Mouse (Mus musculus) MEL (cell line): ENCODE results near the gene Timmdc1. TPM values are rescaled to one million over a fixed set of nuclear protein-coding genes. Genes with fewer than 3 reads are reported as not detected.

ENCODE experiments used
- DNase-seq: peaks from one replicate; pipeline ENCODE4 v3.0.0; 2011; ENCODE audit warnings: low read depth, low spot score
- H3K27ac ChIP-seq: 2 replicates; pipeline ENCODE4 v1.5.1; 2012; ENCODE audit warnings: low read depth, mild to moderate bottlenecking, control low read depth, low read length, moderate library complexity; ENCODE audit not compliant: control insufficient read depth
- H3K27me3 ChIP-seq, 2 experiments: fragments of 150-350 bp in 1 of 2; sonication (generic) in 1 of 2; 2 replicates each; pipeline ENCODE4 v1.6.1; 2012; ENCODE audit warnings: low read length in 2 of 2, mild to moderate bottlenecking in 2 of 2, improper control_type of control experiment in 1 of 2, moderate library complexity in 1 of 2; ENCODE audit not compliant: insufficient read depth in 2 of 2, control insufficient read depth in 1 of 2
- H3K36me3 ChIP-seq, 2 experiments: 2 replicates each; pipeline ENCODE4 v1.6.1; 2012 to 2014; ENCODE audit warnings: low read length in 2 of 2, improper control_type of control experiment in 1 of 2, inconsistent platforms in 1 of 2, mild to moderate bottlenecking in 1 of 2; ENCODE audit not compliant: insufficient read depth in 2 of 2, control insufficient read depth in 1 of 2
- H3K4me1 ChIP-seq, 2 experiments: fragments of 150-350 bp in 1 of 2; sonication (generic) in 1 of 2; 2 replicates each; pipeline ENCODE4 v1.6.1; 2012; ENCODE audit warnings: low read length in 2 of 2, improper control_type of control experiment in 1 of 2, mild to moderate bottlenecking in 1 of 2; ENCODE audit not compliant: insufficient read depth in 2 of 2, control insufficient read depth in 1 of 2
- H3K4me3 ChIP-seq, 2 experiments: fragments of 150-350 bp in 1 of 2; sonication (generic) in 1 of 2; 2 replicates each; pipeline ENCODE4 v1.5.1; 2012; ENCODE audit warnings: low read depth in 2 of 2, low read length in 2 of 2, mild to moderate bottlenecking in 2 of 2, moderate library complexity in 2 of 2, control low read depth in 1 of 2, improper control_type of control experiment in 1 of 2; ENCODE audit not compliant: control insufficient read depth in 1 of 2, insufficient read depth in 1 of 2
- H3K79me2 ChIP-seq: 2 replicates; pipeline ENCODE4 v1.6.1; 2012; ENCODE audit warnings: mild to moderate bottlenecking, low read length, moderate library complexity; ENCODE audit not compliant: control insufficient read depth, poor library complexity, insufficient read depth
- H3K9ac ChIP-seq: 2 replicates; pipeline ENCODE4 v1.6.1; 2012; ENCODE audit warnings: low read depth, mild to moderate bottlenecking, control low read depth, low read length, moderate library complexity; ENCODE audit not compliant: control insufficient read depth, poor library complexity, severe bottlenecking
- H3K9me3 ChIP-seq: fragments of 150-350 bp; sonication (generic); replicated peaks from 2 replicates; pipeline ENCODE4 v1.6.1; 2012; ENCODE audit warnings: mild to moderate bottlenecking, low read length, improper control_type of control experiment, moderate library complexity; ENCODE audit not compliant: insufficient read depth
- BHLHE40 ChIP-seq: IDR thresholded peaks from 2 replicates; pipeline ENCODE4 v1.6.1; 2012; ENCODE audit warnings: low read depth, mild to moderate bottlenecking, inconsistent platforms, low read length, improper control_type of control experiment, borderline replicate concordance
- CHD2 ChIP-seq: IDR thresholded peaks from 2 replicates; pipeline ENCODE4 v1.6.1; 2011; ENCODE audit warnings: low read length, improper control_type of control experiment
- CTCF ChIP-seq, 3 experiments: IDR thresholded peaks in 2 of 3; conservative IDR thresholded peaks in 1 of 3; 2 replicates each; pipeline ENCODE4 v1.5.1; 2011 to 2012; ENCODE audit warnings: low read length in 3 of 3, low read depth in 2 of 3, mild to moderate bottlenecking in 2 of 3, improper control_type of control experiment in 1 of 3, inconsistent platforms in 1 of 3, mixed read lengths in 1 of 3, moderate library complexity in 1 of 3; ENCODE audit not compliant: control insufficient read depth in 1 of 3, insufficient read depth in 1 of 3, poor library complexity in 1 of 3, severe bottlenecking in 1 of 3
- EP300 ChIP-seq, 2 experiments: IDR thresholded peaks; 2 replicates each; pipeline ENCODE4 v1.6.1; 2011; ENCODE audit warnings: improper control_type of control experiment in 2 of 2, low read length in 2 of 2, low read depth in 1 of 2, mild to moderate bottlenecking in 1 of 2
- ETS1 ChIP-seq: IDR thresholded peaks from 2 replicates; pipeline ENCODE4 v1.6.1; 2012; ENCODE audit warnings: low read depth, mild to moderate bottlenecking, inconsistent platforms, low read length, improper control_type of control experiment, moderate library complexity
- GABPA ChIP-seq: IDR thresholded peaks from 2 replicates; pipeline ENCODE4 v1.6.1; 2012; ENCODE audit warnings: low read depth, mild to moderate bottlenecking, inconsistent platforms, low read length, improper control_type of control experiment, moderate library complexity
- GATA1 ChIP-seq: IDR thresholded peaks from 2 replicates; pipeline ENCODE4 v1.6.1; 2011; ENCODE audit warnings: low read depth, low read length, improper control_type of control experiment
- HCFC1 ChIP-seq: IDR thresholded peaks from 2 replicates; pipeline ENCODE4 v1.6.1; 2012; ENCODE audit warnings: low read depth, mild to moderate bottlenecking, inconsistent platforms, low read length, improper control_type of control experiment, moderate library complexity
- MAFK ChIP-seq: IDR thresholded peaks from 2 replicates; pipeline ENCODE4 v1.6.1; 2011; ENCODE audit warnings: low read depth, mild to moderate bottlenecking, low read length, improper control_type of control experiment, borderline replicate concordance
- MAX ChIP-seq: IDR thresholded peaks from 2 replicates; pipeline ENCODE4 v1.6.1; 2011; ENCODE audit warnings: low read length, improper control_type of control experiment
- MAZ ChIP-seq: IDR thresholded peaks from 2 replicates; pipeline ENCODE4 v1.6.1; 2012; ENCODE audit warnings: low read depth, mild to moderate bottlenecking, inconsistent platforms, low read length, improper control_type of control experiment
- MEF2A ChIP-seq: IDR thresholded peaks from 2 replicates; pipeline ENCODE4 v1.6.1; 2014; ENCODE audit warnings: low read depth, mild to moderate bottlenecking, inconsistent platforms, low read length, improper control_type of control experiment; ENCODE audit not compliant: poor library complexity, insufficient replicate concordance, severe bottlenecking; ENCODE audit errors: extremely low read depth
- MXI1 ChIP-seq: IDR thresholded peaks from 2 replicates; pipeline ENCODE4 v1.6.1; 2011; ENCODE audit warnings: mild to moderate bottlenecking, low read depth, low read length, improper control_type of control experiment
- MYB ChIP-seq: IDR thresholded peaks from 2 replicates; pipeline ENCODE4 v1.6.1; 2011; ENCODE audit warnings: mild to moderate bottlenecking, low read depth, low read length, improper control_type of control experiment
- MYC ChIP-seq: IDR thresholded peaks from 2 replicates; pipeline ENCODE4 v1.6.1; 2011; ENCODE audit warnings: low read depth, mild to moderate bottlenecking, low read length, improper control_type of control experiment, moderate library complexity
- NELFE ChIP-seq: IDR thresholded peaks from 2 replicates; pipeline ENCODE4 v1.6.1; 2011; ENCODE audit warnings: low read depth, low read length, improper control_type of control experiment
- NRF1 ChIP-seq: IDR thresholded peaks from 2 replicates; pipeline ENCODE4 v1.6.1; 2014; ENCODE audit warnings: low read depth, mild to moderate bottlenecking, inconsistent platforms, low read length, improper control_type of control experiment, moderate library complexity; ENCODE audit not compliant: poor library complexity, insufficient read depth, severe bottlenecking
- POLR2A ChIP-seq, 2 experiments: IDR thresholded peaks; 2 replicates each; pipeline ENCODE4 v1.6.1; 2011 to 2012; ENCODE audit warnings: low read length in 2 of 2, mild to moderate bottlenecking in 2 of 2, control low read depth in 1 of 2, improper control_type of control experiment in 1 of 2, low read depth in 1 of 2, moderate library complexity in 1 of 2; ENCODE audit not compliant: control insufficient read depth in 1 of 2, insufficient read depth in 1 of 2, poor library complexity in 1 of 2
- POLR2AphosphoS2 ChIP-seq: IDR thresholded peaks from 2 replicates; pipeline ENCODE4 v1.6.1; 2011; ENCODE audit warnings: low read length, improper control_type of control experiment
- RAD21 ChIP-seq: IDR thresholded peaks from 2 replicates; pipeline ENCODE4 v1.6.1; 2011; ENCODE audit warnings: mild to moderate bottlenecking, low read depth, low read length, improper control_type of control experiment
- RCOR1 ChIP-seq: IDR thresholded peaks from 2 replicates; pipeline ENCODE4 v1.6.1; 2012; ENCODE audit warnings: low read depth, mild to moderate bottlenecking, inconsistent platforms, low read length, improper control_type of control experiment
- TAL1 ChIP-seq: IDR thresholded peaks from 2 replicates; pipeline ENCODE4 v1.6.1; 2012; ENCODE audit warnings: mild to moderate bottlenecking, inconsistent platforms, low read length, moderate library complexity, mixed read lengths
- TBP ChIP-seq: IDR thresholded peaks from 2 replicates; pipeline ENCODE4 v1.8.0; 2011; ENCODE audit warnings: low read depth, low read length, improper control_type of control experiment
- TCF12 ChIP-seq: IDR thresholded peaks from 2 replicates; pipeline ENCODE4 v1.6.1; 2014; ENCODE audit warnings: low read depth, mild to moderate bottlenecking, inconsistent platforms, low read length, improper control_type of control experiment, moderate library complexity
- USF1 ChIP-seq: IDR thresholded peaks from 2 replicates; pipeline ENCODE4 v1.6.1; 2014; ENCODE audit warnings: low read depth, mild to moderate bottlenecking, inconsistent platforms, low read length, improper control_type of control experiment, moderate library complexity
- USF2 ChIP-seq, 2 experiments: IDR thresholded peaks; 2 replicates each; pipeline ENCODE4 v1.6.1; 2011 to 2012; ENCODE audit warnings: improper control_type of control experiment in 2 of 2, low read length in 2 of 2, borderline replicate concordance in 1 of 2, inconsistent platforms in 1 of 2, low read depth in 1 of 2, mild to moderate bottlenecking in 1 of 2; ENCODE audit not compliant: insufficient read depth in 1 of 2
- ZMIZ1 ChIP-seq: IDR thresholded peaks from 2 replicates; pipeline ENCODE4 v1.6.1; 2012; ENCODE audit warnings: low read depth, mild to moderate bottlenecking, inconsistent platforms, low read length, improper control_type of control experiment, moderate library complexity
- ZNF384 ChIP-seq: IDR thresholded peaks from 2 replicates; pipeline ENCODE4 v1.6.1; 2012; ENCODE audit warnings: low read depth, mild to moderate bottlenecking, inconsistent platforms, low read length, improper control_type of control experiment
- polyA plus RNA-seq, 2 experiments: library from polyadenylated mRNA; stranded (reverse) in 1 of 2; unstranded in 1 of 2; fragments of >175 nt in 1 of 2; fragments of >200 nt in 1 of 2; gene quantifications; 2 replicates each; pipeline versions ENCODE4 v1.2.1 to v1.2.4; 2012; ENCODE audit warnings: low replicate concordance in 2 of 2, low read depth in 1 of 2; ENCODE audit not compliant: insufficient read length in 2 of 2, insufficient read depth in 1 of 2, missing spikeins in 1 of 2
- total RNA-seq: library from RNA; depleted of rRNA; stranded (reverse); fragments of 300-350 nt; gene quantifications from 2 replicates; pipeline ENCODE4 v1.2.3, GENCODE M21; 2012

Timmdc1 gene
- total and polyA plus RNA-seq, 3 experiments = 38.0 to 40.4 TPM; not detected in 1

DNA sequence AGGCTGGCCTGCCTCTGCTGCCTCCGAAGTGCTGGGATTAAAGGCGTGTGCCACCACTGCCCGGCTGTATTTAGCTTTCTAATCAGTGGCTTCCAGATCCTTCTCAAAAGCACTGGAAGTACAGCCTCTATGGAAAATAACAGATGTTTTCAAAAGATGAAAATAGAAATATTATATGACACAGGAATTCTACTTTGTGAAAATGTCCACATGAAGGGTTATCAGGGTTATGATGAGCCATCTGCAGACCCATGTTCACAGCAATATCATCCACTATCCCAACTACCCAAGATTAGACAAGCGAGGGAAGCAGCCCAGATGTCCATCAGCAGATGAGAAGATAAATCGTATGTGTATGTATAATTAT lies 50.0 kb downstream of the Timmdc1 start:
- Histone ChIP-seq H3K27ac (no peak overlapping the region), H3K4me1 (peaks cover 11 to 33% of the 10 kb centered on the region in 2 experiments), H3K9ac (no peak overlapping the region)

DNA sequence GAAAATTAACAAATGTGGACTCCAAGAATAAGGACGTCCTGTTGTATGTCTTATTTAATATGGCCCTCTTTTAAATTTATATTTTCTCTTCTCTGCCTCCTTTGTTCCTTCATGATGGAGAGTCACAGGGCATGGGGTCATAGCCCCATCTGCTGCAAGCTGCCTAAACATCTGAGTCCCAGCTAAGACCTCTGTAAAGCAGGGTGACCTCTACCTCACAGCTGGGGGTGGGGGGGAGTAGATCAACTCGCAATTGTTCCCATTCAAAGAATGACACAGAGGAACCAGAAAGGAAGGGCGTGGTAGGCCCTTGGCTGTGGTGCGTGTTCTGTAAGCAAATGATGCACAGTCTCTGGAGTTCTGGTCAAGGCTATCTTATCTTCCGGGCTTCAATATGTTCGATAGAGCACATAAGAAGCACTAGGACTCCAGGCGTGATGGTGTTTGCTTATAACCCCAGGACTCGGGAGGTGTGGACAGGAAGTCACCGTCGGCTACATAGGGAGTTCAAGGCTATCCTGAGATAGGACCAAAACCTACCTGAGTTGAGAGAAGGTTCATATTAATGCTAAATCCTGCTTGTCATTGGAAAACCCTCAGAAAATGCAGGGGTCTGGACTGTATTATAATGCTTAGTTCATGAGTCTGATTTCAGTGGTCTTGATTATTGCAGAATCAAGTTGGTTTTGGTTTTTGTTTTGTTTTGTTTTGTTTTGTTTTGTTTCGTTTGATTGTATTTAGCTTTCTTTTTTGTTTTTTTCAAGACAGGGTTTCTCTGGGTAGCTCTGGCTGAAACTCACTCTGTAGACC lies 50.6 kb downstream of the Timmdc1 start:
- Histone ChIP-seq H3K27me3 (no peaks in the 10 kb centered on the region), H3K9me3 (no peaks in the 10 kb centered on the region), H3K4me1 (peaks cover 11 to 33% of the 10 kb centered on the region in 2 experiments), H3K79me2 (no peaks in the 10 kb centered on the region; the same call in 1 of the 2 replicates), H3K27ac (no peak overlapping the region), H3K4me3 (peak overlapping the region; percentile 4 to 33), H3K36me3 (peaks cover 0 to 37% of the 10 kb centered on the region in 2 experiments; a peak in 2 of 4 replicates), H3K9ac (no peak overlapping the region)
- DNase-seq = peak; percentile 52
- TF ChIP-seq MXI1 (no peak), MYB (no peak), POLR2A (IDR thresholded peaks at IDR 0.05; ENCODE audit: control insufficient read depth in 1 of 2, insufficient read depth in 1 of 2, low read depth in 1 of 2, low read length in 2 of 2, poor library complexity in 1 of 2) (peak in 1 of 2 experiments; percentile 59; a peak in 2 of 4 replicates), HCFC1 (0 out of 2 replicates have a peak, but pooled peaks have one; percentile 7), RAD21 (peak; percentile 20; the same call in 1 of the 2 replicates), MAZ (no peak), CTCF (IDR thresholded peaks at IDR 0.05 in 2 of 3, conservative IDR thresholded peaks at IDR 0.05 in 1 of 3; ENCODE audit: control insufficient read depth in 1 of 3, insufficient read depth in 1 of 3, low read depth in 2 of 3, low read length in 3 of 3, poor library complexity in 1 of 3, severe bottlenecking in 1 of 3) (0 out of 6 replicates have a peak, but pooled peaks of 1 of the 3 experiments have one; percentile 5), MYC (no peak), CHD2 (no peak), POLR2AphosphoS2 (0 out of 2 replicates have a peak, but pooled peaks have one; percentile 42), USF2 (IDR thresholded peaks at IDR 0.05; ENCODE audit: borderline replicate concordance in 1 of 2, insufficient read depth in 1 of 2, low read depth in 1 of 2, low read length in 2 of 2) (no peak), TCF12 (no peak), GABPA (no peak), MEF2A (no peak), MAX (no peak), USF1 (no peak), MAFK (no peak), EP300 (IDR thresholded peaks at IDR 0.05; ENCODE audit: low read depth in 1 of 2, low read length in 2 of 2) (0 out of 4 replicates have a peak, but pooled peaks of 1 of the 2 experiments have one; percentile 12), NELFE (peak; percentile 47; the same call in 1 of the 2 replicates), ZNF384 (no peak), TBP (peak; percentile 94), GATA1 (peak; percentile 42; the same call in 1 of the 2 replicates), BHLHE40 (no peak), NRF1 (no peak)

More for the DNA sequence above, 50.0 kb downstream of the Timmdc1 start:
- peak in 1 of 2 experiments; percentile 20; a peak in 1 of 4 replicates for TF ChIP-seq EP300 (IDR thresholded peaks at IDR 0.05; ENCODE audit: low read depth in 1 of 2, low read length in 2 of 2)
- peak; percentile 48; the same call in 1 of the 2 replicates for TF ChIP-seq GATA1
- TF ChIP-seq NELFE = peak; percentile 9; the same call in 1 of the 2 replicates
- TF ChIP-seq TBP = no peak
- peak; percentile 56 for TF ChIP-seq TAL1
- TF ChIP-seq ZMIZ1 = 0 out of 2 replicates have a peak, but pooled peaks have one; percentile 1
- no peak; a peak in 1 of 4 replicates for TF ChIP-seq POLR2A (IDR thresholded peaks at IDR 0.05; ENCODE audit: control insufficient read depth in 1 of 2, insufficient read depth in 1 of 2, low read depth in 1 of 2, low read length in 2 of 2, poor library complexity in 1 of 2)
- TF ChIP-seq RCOR1 = no peak
- 0 out of 2 replicates have a peak, but pooled peaks have one; percentile 12 for TF ChIP-seq ETS1
- TF ChIP-seq TCF12 = 0 out of 2 replicates have a peak, but pooled peaks have one; percentile 28
- peak; percentile 47 for DNase-seq
- Histone ChIP-seq H3K79me2 (no peaks in the 10 kb centered on the region; the same call in 1 of the 2 replicates), H3K36me3 (peaks cover 0 to 38% of the 10 kb centered on the region in 2 experiments; a peak in 2 of 4 replicates), H3K4me3 (peak overlapping the region; percentile 4 to 33), H3K9me3 (no peaks in the 10 kb centered on the region), H3K27me3 (no peaks in the 10 kb centered on the region)
